Mouse (Mus musculus) layer of hippocampus, adult 8-10 months (tissue): Measurements from ENCODE around the gene Proser2. TPM values are rescaled to one million over a fixed set of nuclear protein-coding genes. Genes with fewer than 3 reads are reported as not detected.
"Not testable (repeated sequence)": the region's sequence is repeated elsewhere in the genome, so short reads cannot be mapped to it uniquely, and the experiment has no call there.

Source experiments
- DNase-seq, 2 experiments: peaks; one replicate each; pipeline ENCODE4 v3.0.0; 2022; ENCODE audit warnings: low spot score in 2 of 2
- total RNA-seq, 4 experiments: library from RNA; stranded (reverse); gene quantifications; 2 replicates each; pipeline ENCODE4 v1.2.4; 2022

Gene Proser2
- total RNA-seq, 4 experiments from 2014 or later, result 1.5 to 2.4 (median 1.9) TPM

DNA sequence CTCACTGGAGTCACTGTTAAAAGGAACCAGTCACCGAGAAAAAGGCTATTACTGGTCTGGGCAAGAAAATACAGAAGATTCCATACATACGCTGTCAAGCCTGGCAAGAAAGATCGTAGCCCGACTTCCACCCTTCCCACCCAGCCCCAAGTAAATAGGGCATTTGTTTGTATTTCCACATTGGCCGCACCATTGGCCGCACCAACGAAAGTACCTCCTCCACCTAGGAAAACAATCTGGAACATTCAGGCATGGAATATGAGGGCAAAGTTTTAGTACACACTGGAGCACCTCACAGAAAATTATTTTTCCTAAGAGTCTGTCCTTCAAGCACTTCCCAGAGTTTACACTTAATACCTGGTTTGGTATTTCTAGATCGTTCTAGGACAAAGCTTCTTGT is 1.1 kb downstream of the Proser2 start:
- DNase-seq, result no peak

DNA sequence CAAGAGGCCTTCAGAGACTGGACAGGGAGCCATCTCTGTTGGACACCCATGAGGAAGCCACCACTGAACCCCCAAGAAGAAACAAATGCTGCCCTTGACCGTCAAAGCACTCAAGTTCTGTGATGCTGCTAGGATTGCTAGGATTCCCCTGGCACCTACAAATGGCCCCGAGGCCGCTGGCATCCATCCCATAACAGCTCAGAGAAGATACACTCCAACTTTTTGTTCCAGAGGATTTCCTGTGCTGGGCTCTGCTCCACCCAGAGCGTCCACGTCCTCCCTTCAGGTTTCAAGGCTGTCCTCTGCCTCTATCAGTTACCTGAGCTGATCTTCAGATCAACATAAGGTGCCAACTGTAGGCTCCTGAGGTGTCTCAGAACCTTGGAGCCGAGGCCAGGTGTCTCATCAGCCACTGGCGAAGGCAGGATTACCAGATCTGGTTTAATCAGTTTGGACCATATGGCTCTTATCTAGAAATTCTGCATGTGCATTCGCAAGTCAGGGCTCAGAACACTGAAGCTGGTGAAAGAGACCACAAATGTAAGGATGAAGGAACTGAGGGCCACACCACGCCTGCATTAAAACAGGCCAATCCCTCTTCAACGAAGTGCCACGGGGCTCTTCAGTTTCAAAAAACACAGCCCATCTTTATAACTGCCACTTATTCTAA is 1.7 kb downstream of the Proser2 start:
- DNase-seq, result no peak

DNA sequence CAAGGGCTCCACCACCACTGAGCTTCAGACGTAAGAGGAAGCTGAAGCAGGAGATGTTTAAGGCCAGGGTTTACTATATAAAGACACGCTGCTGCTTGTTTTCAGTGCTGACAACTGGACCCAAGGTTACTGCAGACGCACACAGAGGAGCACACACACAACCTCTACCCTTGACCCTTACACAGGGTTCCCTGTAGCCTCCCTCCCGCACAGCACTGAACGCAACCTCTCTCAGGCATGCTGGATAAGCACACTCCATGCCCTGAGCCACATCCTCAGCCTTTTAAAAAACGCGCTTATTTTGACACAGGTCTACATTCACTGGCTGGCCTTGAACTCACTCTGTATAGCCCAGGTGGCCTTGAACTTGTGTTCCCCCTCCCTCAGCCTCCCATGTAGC is 7.0 kb downstream of the Proser2 start:
- no peak for DNase-seq

DNA sequence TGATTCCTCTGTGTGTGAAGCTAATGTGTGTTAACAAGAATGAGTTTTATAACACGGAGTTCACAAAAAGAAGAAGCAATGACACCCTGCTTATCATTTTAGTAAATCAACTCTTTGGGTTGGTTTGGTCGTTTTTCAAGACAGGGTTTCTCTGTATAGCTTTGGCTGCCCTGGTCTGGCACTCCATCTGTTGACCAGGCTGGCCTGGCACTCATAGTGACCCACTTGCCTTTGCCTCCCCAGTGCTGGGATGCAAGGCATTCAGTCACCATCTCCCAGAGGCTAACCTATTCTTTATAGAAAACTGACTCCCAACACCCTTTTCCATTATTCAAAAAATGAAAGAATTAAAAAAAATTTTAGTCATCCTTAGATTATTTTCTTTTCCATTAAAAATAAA is 8.9 kb downstream of the Proser2 start:
- no peak for DNase-seq

DNA sequence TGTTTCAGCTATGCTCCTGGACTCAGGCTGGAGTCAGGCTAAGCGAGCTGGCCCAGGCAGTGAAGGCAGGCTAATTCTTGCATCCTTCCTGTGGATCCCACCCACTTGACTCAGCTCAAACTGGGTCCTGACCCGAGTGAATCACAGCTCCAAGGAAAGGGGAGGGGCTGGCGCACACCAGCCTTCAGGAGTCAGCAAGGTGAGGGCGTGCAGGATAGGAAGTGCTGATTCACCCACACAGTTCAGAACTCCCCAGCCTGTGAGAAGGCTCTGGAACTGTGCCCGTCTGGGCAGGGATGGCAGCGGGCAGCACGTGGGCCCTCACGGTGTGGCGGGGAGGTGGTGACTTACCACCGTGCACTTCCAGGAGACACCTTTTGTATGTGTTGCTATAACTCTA is 11.8 kb downstream of the Proser2 start:
- DNase-seq, result no peak

DNA sequence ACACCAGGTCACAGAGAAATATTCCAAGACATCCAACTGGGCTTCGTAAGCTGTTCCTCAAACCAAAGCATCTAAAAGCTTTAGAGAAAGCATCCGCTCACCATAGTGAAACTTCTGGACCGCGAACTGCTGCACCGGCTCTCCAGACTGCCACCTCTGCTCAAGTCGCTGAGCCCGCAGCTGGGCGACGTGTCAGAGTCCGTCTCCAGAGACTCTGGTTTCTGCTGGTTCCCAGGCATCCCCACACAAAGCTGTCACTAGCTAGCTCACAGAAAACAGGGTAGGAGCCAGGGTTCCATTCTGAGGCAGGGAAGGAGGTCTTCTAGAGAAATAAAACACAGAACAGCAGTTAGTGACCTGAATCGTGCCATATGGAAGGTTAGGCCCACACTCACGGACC is 16.2 kb downstream of the Proser2 start:
- DNase-seq, result no peak

DNA sequence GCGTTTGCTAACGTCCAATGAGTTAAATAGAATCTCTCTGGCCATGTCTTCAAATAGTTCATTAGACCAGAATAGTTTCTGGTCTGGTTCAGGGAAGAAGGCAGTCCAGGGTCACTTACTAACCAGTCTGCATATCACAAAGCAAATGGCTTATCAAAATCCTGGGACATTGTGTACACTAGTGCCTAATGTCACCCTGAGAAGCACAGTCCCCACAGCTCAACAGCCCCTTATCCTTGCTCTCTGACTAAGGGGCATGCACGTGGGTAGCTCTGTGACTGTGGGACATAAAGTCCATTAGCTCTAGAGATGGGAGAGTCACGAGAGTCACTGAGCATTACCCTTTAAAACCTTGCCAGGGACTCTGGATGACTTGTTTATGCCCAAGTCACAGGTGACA is 17.4 kb downstream of the Proser2 start:
- no peak for DNase-seq

DNA sequence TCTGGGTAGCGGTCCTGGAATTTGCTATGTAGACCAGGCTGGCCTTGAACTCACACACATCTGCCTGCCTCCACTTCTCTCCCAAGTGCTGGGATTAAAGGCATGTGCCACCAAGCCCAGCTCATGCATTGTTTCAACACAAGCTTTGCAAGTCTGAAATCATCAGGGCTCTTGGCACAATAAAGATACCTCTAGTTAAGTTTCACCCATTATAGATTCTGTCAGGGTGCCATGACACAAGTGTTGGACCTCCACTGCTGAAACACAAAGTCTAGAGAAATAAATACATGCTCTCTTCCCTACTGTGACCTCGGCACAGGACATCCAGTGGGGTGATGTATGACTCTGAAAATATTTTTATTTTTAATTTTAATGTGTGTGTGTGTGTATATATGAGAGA is 24.6 kb downstream of the Proser2 start:
- DNase-seq, result no peak

DNA sequence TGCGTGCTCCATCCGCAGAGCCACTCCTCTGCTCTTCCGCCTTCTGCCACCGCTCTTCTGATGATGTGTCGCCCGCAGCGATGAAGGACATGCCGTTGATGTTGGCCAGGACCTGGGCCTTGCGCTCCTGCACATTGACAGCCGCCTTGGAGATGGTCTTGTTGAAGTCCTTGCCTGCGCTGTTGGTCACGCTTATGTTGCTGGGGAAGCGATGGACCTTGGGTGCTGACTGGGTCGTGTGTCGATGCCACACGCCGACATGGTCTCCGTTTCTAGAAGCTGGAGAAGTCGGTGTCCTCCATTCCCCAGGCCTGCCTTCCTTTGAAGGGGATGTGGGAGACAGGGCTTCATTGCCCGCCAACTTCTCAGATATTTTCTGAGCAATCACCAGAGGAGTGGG is 29.3 kb downstream of the Proser2 start:
- no peak for DNase-seq

DNA sequence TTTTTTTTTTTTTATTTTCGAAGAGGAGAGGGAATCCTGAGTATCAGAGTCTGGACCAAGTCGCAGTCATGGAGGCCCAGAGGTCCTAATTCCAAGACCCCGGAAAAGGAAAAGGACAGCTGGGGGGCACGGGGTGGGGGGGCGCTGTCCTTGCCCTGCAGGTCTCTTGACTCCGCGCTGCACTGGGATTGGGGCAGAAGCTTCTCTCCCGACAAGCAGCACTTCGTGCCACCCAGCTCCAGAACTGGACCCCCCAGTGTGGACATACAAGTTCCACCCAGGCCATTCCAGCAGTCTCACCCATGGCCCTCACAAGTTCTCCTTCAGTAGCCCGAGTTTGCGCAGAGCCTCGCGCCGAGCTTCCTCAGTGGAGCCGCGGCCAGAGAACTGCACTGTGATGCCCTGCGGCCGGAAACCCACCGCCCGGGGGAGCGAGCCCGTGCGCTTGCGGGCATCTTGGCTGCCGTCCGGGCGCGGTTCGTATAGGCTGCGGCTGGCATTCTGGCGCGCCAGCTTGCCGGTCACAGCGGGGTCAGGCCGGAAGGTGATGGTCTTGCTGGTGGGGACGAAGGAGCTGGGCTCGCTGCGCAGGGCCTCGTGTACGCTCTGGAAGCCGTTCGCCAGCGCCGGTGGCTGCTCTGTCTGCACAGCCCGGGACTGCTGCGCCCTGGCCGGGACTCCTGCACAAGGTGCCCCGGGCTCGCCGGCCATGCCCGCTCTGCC is 29.8 kb downstream of the Proser2 start:
- DNase-seq, result no peak

DNA sequence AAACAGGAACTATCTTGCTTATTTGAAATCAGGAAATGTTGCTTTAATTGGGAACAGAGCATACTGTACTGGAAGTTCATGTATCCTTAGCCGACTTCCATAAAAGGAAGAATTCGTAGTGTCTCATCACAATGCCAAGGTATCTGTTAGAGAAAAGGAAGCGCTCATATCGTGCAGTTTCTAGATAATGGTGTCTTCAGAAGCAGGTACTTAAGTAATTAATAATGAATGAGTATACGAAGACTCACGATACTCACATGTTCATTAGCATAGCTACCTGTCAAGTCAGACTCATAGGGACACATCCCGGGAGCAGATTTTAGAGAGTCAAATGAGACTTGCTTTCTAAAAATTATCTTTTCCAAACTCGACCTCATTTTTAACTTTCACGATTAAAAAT is 30.6 kb downstream of the Proser2 start:
- no peak for DNase-seq

DNA sequence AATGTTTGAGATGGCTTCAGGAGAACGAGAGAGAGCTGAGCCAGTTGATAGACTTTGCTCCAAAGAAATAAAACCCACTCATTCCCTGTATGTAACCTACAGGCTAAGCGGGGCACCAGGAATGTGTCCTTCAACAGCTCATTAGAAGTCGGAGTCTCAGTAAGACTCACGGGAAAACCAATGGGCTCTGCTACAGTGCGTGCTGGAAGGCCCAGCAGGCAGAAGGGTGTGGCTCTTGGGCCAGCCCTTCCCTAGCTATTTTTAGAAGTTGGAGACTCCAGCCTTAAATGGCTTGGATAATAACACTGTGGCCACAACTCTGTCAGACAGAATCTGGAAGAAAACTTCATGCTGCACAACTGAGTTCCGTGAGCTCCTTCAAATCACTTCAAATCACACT is 31.1 kb downstream of the Proser2 start:
- no peak for DNase-seq

DNA sequence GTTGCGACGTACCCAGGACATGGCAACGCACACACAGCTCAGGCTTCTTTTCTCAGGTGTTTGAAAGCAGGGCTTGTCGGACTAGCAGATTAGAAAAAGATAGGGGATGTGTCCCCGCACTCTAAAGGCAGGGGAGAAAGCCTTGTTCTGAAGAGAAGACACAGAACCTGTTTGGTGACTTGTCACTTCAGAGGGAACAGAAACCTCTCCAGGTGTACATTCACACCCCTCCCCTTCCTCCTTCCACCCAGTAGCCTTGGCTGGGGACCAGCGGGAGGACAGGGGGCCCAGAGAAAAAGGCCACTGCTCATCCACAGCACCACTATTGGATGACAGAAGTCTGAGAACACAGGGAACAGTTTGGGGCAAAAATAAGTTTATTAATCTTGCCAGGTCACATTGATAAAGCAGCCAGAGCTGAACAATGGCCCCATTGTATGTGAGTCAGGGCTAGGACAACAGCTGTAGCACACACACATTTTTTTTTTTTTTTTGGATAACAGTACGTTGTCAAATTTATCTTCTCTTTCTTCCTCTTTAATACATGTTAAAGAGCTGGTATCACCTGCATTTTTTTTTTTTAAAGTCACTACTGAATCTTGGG is 32.8 kb downstream of the Proser2 start:
- no peak for DNase-seq

DNA sequence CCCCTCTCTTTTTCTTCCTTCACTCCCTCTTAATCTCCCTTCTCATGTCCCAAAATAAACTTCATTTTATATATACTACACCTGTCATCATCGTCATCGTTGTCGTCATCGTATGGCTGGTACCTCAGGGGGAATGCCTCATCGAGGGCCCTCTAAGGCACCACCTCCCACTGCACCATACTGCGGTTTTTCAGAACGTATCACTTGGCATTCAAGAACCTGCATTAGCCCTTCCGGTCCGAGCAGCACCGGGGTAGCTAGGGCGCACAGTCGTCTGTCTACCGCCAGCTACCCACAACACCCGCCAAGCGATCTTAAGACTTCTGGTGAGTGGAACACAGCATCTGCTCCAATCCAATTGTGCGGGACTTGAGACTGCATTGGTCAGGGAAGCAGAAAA is 40.1 kb downstream of the Proser2 start:
- DNase-seq, result not testable (repeated sequence)

DNA sequence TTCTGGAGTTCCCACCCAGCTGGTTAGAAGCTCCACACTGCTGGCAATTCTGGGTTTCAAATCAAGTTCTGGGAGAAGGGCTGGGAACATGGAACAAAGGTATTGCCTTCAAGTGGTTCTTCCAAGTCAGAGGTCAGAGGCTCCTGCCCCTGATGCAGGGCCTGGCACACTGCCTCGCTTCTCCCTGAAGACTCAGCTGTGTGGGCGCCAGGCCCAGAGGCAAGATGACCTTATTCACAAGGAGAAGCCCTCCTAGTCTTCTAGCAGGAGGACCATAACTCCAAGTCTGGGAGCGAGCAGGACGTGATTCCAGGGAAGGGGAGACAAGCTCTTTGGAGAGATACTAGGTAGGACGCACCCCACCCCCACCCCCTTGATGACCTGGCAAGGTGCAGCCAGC is 42.9 kb downstream of the Proser2 start:
- no peak for DNase-seq

DNA sequence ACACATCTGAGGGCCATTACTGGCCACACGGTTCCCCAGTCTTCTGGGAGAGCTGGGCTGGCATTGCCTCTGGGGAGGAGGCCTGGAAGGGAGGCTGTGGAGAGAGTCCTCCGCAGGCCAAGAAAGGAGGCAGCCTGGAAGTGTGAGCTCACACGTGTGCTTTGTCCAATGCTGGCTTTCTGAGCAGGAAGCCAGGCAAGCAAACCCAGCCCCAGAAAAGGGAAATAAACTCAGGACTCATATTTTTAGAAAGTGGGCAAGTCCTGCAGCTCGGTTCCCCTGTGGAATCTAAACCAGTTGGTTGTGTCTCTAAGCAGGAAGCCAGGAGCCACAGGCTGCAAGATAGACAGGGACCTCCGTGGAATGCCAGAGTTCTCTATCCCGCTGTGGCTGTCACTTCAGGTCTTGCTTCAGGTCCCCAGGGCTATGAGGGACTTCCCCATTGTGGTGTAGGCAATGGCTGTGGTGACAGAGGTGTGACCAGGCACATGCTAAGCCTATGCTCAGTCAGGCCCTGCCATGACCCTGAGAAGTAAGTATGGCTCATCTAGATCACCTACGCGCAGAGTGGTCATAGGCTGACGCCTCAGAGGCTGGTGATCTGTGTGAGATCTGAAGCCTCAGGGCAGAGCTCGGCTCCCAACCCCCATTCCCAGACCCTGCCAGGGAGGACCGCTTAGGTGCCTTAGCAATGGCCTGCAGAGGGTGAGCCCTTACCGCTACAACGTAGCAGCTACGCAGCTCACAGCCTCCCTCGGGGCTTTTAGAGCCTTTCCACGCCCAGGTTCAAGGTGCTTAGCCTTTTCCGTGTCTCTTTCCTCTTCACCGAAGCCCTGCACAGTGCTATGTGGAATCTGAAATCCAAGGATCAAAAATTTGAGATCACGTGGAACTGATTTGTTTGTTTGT is 44.1 kb downstream of the Proser2 start:
- DNase-seq, result no peak

DNA sequence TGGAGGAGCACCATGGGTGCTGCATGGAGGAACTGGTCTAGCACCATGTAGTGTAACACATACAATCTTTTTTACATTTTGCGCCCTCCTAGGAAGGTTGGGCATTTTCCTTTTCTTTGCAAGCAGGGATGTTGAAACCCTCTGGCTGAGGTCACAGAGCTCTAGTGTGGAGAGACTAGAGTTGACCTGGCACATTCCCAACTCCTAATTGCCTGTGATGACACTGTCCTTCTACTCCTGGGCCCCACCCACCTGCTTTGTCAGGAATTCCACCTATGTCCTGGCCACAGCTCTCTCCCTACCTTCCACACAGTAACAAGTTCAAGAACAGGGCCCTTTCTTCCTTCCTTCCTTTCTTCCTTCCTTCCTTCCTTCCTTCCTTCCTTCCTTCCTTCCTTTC is 46.3 kb downstream of the Proser2 start:
- no peak for DNase-seq

DNA sequence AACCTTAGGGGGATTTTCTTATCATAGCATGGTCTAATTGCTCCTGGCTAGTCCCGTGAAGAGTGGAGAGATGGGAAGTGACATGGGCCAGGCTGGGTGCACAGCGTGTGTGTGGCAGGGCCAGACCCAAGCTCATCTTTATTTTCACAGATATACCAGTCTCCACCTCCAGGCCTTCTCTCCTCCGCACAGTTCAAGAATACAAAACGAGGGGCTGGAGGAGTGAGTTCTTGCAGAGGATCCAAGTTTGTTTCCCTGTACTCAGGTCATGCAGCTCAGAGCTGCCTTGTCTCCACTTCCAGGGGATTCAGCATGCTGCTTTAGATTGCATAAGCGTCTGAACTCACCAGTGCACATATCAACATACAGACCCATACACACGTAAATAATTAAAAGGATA is 47.4 kb downstream of the Proser2 start:
- DNase-seq, result no peak

DNA sequence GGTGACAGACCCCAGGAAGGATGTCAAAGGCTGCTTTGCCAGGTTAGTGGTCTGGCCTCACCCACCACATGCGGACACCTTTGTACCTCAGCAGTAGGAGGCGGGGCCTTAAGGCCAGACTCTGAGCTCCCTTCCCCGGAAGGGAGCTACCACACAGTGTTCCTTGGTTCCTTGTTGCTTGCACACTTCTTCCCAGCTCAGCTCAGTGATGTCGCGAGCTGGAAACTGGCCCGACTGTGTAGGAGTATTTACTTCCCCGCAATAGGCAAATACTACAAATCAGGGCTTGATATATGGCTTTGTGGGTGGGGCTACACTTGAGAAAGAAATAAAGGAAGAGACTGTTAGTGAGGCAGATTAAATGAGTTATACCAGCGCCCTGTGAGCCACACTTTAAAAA is 48.9 kb downstream of the Proser2 start:
- no peak for DNase-seq

DNA sequence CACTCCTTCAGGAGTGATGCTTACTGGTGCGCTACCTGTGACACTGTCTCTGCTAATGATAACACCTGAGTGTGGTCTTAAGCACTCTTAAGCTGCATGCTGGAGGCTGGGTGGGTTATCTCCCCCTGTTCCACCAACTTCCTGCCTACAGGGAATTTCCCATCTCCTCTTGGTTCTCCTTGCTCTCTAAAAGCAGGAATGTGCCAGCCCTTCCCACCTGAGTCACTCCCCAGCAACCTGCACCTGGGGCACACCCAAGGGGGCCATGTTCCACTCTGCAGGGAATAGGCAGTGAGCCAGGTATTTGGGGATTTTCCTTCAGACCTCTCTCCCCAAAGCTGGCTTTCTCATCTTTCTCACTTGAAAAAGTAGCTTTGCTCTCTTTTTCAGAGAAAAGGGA is 50.0 kb downstream of the Proser2 start:
- DNase-seq, result no peak

DNA sequence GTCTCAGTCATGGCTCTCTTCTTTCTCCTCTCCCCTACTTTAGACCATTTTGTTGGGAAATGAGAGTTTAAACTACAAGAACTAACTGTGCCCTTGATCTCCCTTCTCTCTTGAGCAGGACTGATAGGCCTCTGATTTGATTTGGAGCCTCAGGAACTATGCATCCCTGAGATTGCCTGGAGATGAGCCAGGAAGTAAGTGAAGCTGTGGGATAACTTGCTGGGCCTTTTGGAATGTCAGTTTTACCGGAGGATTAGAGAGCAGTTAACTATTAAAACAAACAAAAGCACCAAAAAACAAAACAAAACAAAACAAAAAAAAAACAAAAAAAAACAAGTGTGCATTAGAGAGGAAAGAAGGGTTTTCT is 54.5 kb downstream of the Proser2 start:
- DNase-seq, result no peak
